Mouse (Mus musculus) cerebellum, adult 2 months (tissue): ENCODE measurements around the gene Gm4846. TPM values are rescaled to one million over a fixed set of nuclear protein-coding genes. Genes with fewer than 3 reads are reported as not detected.
"Not testable (repeated sequence)": the region's sequence is repeated elsewhere in the genome, so short reads cannot be mapped to it uniquely, and the experiment has no call there.

Experiments used
- DNase-seq, 2 experiments: peaks; one replicate each; pipeline ENCODE4 v3.0.0; 2021
- H3K27ac ChIP-seq: fragments of 200-500 bp; 2 replicates; pipeline ENCODE4 v1.5.1; 2012; ENCODE audit warnings: low read length, control low read depth, inconsistent platforms; ENCODE audit not compliant: insufficient read depth
- H3K27me3 ChIP-seq: fragments of 200-500 bp; 2 replicates; pipeline ENCODE4 v1.6.1; 2012; ENCODE audit warnings: inconsistent platforms, mild to moderate bottlenecking, low read length, moderate library complexity; ENCODE audit not compliant: control insufficient read depth, insufficient read depth
- H3K4me1 ChIP-seq: fragments of 200-500 bp; 2 replicates; pipeline ENCODE4 v1.6.1; 2011; ENCODE audit warnings: low read length; ENCODE audit not compliant: control insufficient read depth, insufficient read depth
- H3K4me3 ChIP-seq: fragments of 200-500 bp; replicated peaks from 2 replicates; pipeline ENCODE3; 2011; ENCODE audit warnings: mild to moderate bottlenecking, low read depth, low read length, control low read depth; ENCODE audit not compliant: insufficient read depth
- CTCF ChIP-seq: fragments of 200-500 bp; IDR thresholded peaks from 2 replicates; pipeline ENCODE4 v1.5.1; 2011; ENCODE audit warnings: low read depth, mild to moderate bottlenecking, control low read depth, low read length, moderate library complexity, borderline replicate concordance; ENCODE audit not compliant: insufficient read depth
- POLR2A ChIP-seq: fragments of 200-500 bp; IDR thresholded peaks from 2 replicates; pipeline ENCODE4 v1.6.1; 2011; ENCODE audit warnings: low read length, control low read depth, borderline replicate concordance; ENCODE audit not compliant: insufficient read depth
- WGBS: fragments of 180-500 bp; shearing (Covaris S2); methylation state at CpG from one replicate; pipeline ENCODE4 v1.1.7; 2018; 5-methylcytosine and 5-hydroxymethylcytosine counted together
- polyA plus RNA-seq: library from polyadenylated mRNA; depleted of rRNA; stranded (reverse); fragments of >200 nt; gene quantifications from 2 replicates; pipeline ENCODE4 v1.2.3, GENCODE M21; 2012; rRNA removed

Gm4846 gene
- not detected in 2 replicates for polyA plus RNA-seq

- not testable (repeated sequence) for H3K27me3 ChIP-seq, DNase-seq, H3K4me1 ChIP-seq, H3K27ac ChIP-seq, H3K4me3 ChIP-seq
- WGBS: 52% methylated on average over 1 of the region's 1 CpGs
Observed at GRCm38 (mm10) chr1:166497488-166497887, at the start of gene Gm4846. TSS of gene Gm4846 (minus strand) at chr1:166497588.

- 67% methylated on average over 2 of the region's 2 CpGs for WGBS
- not testable (repeated sequence) for H3K27me3 ChIP-seq, H3K4me3 ChIP-seq, DNase-seq, H3K27ac ChIP-seq, H3K4me1 ChIP-seq
Observed at GRCm38 (mm10) chr1:166531521-166531920, 34.1 kb upstream of the Gm4846 start.

GRCm38 (mm10) chr1:166524709-166525108, 27.3 kb upstream of the Gm4846 start:
- not testable (repeated sequence) for H3K27ac ChIP-seq, DNase-seq, H3K4me3 ChIP-seq, H3K4me1 ChIP-seq, H3K27me3 ChIP-seq
- 86% methylated on average over 2 of the region's 2 CpGs for WGBS

DNA sequence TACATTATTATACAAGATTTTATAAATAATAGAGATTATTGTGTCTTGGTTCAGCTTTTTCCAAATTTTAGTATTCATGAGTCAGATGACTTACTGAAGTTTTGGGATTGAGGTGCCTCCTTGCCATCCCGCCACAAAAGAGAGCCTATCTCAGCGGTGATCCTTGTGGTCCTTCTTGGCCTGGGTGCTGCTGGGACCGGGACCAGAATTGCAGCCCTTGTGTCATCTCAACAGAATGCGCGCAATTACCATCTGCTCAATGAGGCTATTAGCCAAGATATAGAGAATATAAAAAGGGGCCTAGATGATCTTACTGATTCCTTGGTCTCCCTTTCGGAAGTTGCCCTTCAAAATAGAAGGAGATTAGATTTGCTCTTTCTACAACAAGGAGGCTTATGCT, 22.2 kb upstream of the Gm4846 start:
- DNase-seq: peak; percentile 38 to 61
- H3K27ac ChIP-seq, H3K4me3 ChIP-seq, H3K4me1 ChIP-seq, H3K27me3 ChIP-seq: not testable (repeated sequence)
- WGBS: 22% methylated on average over 6 of the region's 6 CpGs

DNA sequence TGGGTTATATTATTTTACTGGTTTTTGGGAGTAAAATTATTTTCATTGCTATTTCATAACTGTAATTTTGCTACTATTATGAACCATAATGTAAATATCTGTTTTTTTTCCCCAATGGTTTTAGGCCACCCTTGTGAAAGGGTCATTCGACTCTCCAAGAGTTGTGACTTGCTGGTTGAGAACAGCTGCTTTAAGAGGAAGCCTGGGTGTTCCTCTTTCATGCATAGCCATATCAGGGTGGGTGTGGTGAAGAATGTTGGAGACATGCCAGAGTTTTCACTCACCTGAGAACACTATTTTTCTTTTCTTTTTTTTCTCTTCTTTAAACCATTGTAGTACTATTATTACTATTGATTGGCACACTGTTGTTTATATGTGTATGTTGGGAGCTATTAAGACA, 19.2 kb upstream of the Gm4846 start:
- no peak overlapping the region for H3K4me3 ChIP-seq
- no peaks in the 10 kb centered on the region for H3K27me3 ChIP-seq
- H3K27ac ChIP-seq: no peak overlapping the region
- TF ChIP-seq CTCF: no peak
- no peak for DNase-seq
- 95% methylated on average over 1 of the region's 1 CpGs for WGBS
- no peaks in the 10 kb centered on the region for H3K4me1 ChIP-seq

GRCm38 (mm10) chr1:166504206-166504605, 6.8 kb upstream of the Gm4846 start:
- 95% methylated on average over 2 of the region's 2 CpGs for WGBS
- H3K27ac ChIP-seq, DNase-seq: not testable (repeated sequence)

DNA sequence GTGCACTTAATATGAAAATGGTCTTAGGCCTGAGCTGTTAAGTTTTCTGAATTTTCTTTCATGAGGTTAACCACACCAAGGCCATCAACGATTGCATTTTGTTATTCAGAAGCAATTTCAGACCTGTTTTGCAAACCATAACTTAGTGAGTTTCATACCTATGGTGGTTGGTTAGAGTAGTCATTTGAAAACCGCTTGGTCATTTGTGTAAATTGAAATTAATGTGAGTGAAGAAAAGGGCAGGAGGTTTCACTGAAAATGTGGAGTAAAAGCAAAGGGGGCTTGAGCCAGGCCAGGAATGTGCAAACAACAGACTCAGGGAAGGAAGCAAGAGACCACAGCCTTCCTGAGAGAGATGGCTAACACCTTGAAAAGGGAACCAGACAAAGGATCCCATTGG, 17.9 kb downstream of the Gm4846 start:
- 94% methylated on average over 2 of the region's 2 CpGs for WGBS

More at GRCm38 (mm10) chr1:166504206-166504605, 6.8 kb upstream of the Gm4846 start:
- not testable (repeated sequence) for H3K4me3 ChIP-seq, H3K27me3 ChIP-seq, H3K4me1 ChIP-seq

DNA sequence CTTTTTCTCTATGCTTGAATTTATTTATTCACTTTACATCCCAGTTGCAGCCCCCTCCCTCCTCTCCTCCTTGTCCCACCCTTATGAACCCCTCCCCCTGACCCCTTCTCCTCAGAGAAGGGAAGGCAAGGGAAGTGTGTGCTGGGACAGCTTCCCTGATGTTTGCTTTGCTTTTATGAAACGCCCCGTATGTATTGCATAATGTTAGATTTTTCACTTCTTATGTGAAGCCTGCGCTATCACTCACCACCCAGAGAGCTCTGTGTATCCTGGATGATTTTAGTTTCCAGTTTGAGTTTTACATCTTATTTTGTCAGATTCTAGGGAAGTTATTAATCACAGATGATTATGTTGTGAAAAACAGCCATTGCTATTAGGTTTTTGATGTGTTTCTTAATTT, 30.2 kb downstream of the Gm4846 start:
- Histone ChIP-seq H3K4me3 (no peak overlapping the region), H3K27ac (no peak overlapping the region), H3K4me1 (no peaks in the 10 kb centered on the region), H3K27me3 (no peaks in the 10 kb centered on the region)
- no peak for TF ChIP-seq POLR2A
- no peak for TF ChIP-seq CTCF
- DNase-seq: no peak
- 86% methylated on average over 3 of the region's 3 CpGs for WGBS

More for the DNA sequence above, 17.9 kb downstream of the Gm4846 start:
- DNase-seq: no peak
- H3K27ac ChIP-seq: no peak overlapping the region
- no peaks in the 10 kb centered on the region for H3K4me1 ChIP-seq
- TF ChIP-seq CTCF: no peak
- TF ChIP-seq POLR2A: no peak
- no peaks in the 10 kb centered on the region for H3K27me3 ChIP-seq
- no peak overlapping the region for H3K4me3 ChIP-seq

DNA sequence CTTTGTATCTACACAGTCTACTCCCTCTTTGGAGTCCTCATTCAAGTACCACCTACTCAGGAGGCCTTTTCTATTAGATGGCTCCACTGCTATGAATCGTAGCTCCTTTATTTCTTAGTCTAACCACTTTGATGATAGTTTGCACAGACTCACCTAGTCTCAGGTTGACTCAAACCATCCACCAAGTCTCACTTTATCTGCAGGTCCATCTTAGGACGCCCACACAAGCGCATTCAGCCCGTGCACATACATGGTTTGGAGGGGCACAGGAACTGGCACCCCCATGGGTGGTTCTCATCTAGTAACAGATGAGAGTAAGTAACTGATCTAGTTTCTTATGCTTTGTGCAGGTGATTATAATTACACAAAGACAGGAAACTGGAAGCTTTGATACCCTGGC, 34.8 kb downstream of the Gm4846 start:
- H3K4me3 ChIP-seq: no peak overlapping the region
- no peaks in the 10 kb centered on the region for H3K27me3 ChIP-seq
- 87% methylated on average over 4 of the region's 4 CpGs for WGBS
- H3K4me1 ChIP-seq: no peaks in the 10 kb centered on the region
- no peak for TF ChIP-seq CTCF
- TF ChIP-seq POLR2A: no peak
- no peak for DNase-seq
- H3K27ac ChIP-seq: no peak overlapping the region

DNA sequence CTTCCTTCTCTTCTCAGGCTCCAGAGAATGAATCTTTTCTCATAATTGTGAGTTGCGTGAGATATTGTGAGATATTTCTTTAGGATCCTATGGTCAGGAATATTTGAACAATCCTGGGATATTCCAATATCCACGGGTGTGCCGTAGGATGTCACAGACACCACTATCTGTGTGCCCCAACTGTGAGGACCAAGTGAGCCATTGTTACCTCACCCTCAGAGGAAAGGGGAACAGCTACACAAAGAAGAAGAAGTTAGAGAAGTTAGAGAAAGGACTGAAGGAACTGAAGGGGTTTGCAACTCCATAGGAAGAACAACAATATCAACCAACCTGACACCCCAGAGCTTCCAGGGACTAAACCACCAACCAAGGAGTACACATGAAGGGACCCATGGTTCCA, 55.4 kb downstream of the Gm4846 start:
- H3K4me1 ChIP-seq: no peaks in the 10 kb centered on the region
- 94% methylated on average over 3 of the region's 3 CpGs for WGBS
- no peak for DNase-seq
- no peaks in the 10 kb centered on the region for H3K27me3 ChIP-seq
- TF ChIP-seq CTCF (no peak), POLR2A (no peak)
- H3K4me3 ChIP-seq: no peak overlapping the region
- H3K27ac ChIP-seq: no peak overlapping the region
